Comparison of ENCODE assay signal across 26 mouse cellular contexts in genomic region chr5:141091676-141092075, GRCm38 (mm10).
A peak's percentile ranks its signal among the peaks of the same experiment; 100 is the strongest.
DNase-seq lines count a peak whose midpoint lies in the region; ATAC-seq and TF ChIP-seq lines count a peak whose summit lies in the region.
"Had no signal": no experiment of that assay in that cellular context is flagged by ENCODE, and none has a peak within 500 bp of the region (broad histone marks: within the 10 kb centered on the region; RNA-seq: fewer than 3 reads in every experiment).

No protein-coding gene starts in this region.

- H3K27ac ChIP-seq in forebrain, embryonic 13.5 days = no peak overlapping the region
- no peak overlapping the region for H3K27ac ChIP-seq in forebrain, embryonic 12.5 days
- H3K27ac ChIP-seq in midbrain, embryonic 10.5 days (replicated peaks) = 0 out of 2 replicates have a peak overlapping the region, but pooled peaks have one; percentile 13
- H3K27ac ChIP-seq in midbrain, postnatal 0 days (ENCODE audit: low read depth, low read length) = no peak overlapping the region
- H3K27ac ChIP-seq in midbrain, embryonic 14.5 days (replicated peaks; ENCODE audit: low read depth, low read length) = no peak overlapping the region
- H3K27ac ChIP-seq: embryonic facial prominence, embryonic 12.5 days; embryonic facial prominence, embryonic 15.5 days; gastrocnemius, adult 2 months; heart, embryonic 15.5 days; hindbrain, embryonic 10.5 days; hindbrain, embryonic 13.5 days had no signal

- H3K9me3 ChIP-seq in forebrain, embryonic 13.5 days (replicated peaks) = no peaks in the 10 kb centered on the region
- no peaks in the 10 kb centered on the region for H3K9me3 ChIP-seq in forebrain, embryonic 12.5 days
- H3K9me3 ChIP-seq in midbrain, embryonic 10.5 days (replicated peaks) = no peaks in the 10 kb centered on the region
- no peaks in the 10 kb centered on the region for H3K9me3 ChIP-seq in midbrain, postnatal 0 days (ENCODE audit: low read length)
- no peaks in the 10 kb centered on the region for H3K9me3 ChIP-seq in midbrain, embryonic 14.5 days (ENCODE audit: control insufficient read depth, low read length)
- H3K9me3 ChIP-seq: embryonic facial prominence, embryonic 12.5 days; embryonic facial prominence, embryonic 15.5 days; heart, embryonic 15.5 days; hindbrain, embryonic 10.5 days; hindbrain, embryonic 13.5 days had no signal

- ATAC-seq in forebrain, embryonic 13.5 days = no peak
- no peak for ATAC-seq in forebrain, embryonic 12.5 days (ENCODE audit: low FRiP score)
- ATAC-seq in midbrain, postnatal 0 days (ENCODE audit: low FRiP score) = no peak
- no peak for ATAC-seq in midbrain, embryonic 14.5 days (ENCODE audit: low FRiP score, low TSS enrichment)
- ATAC-seq: hindbrain, embryonic 16.5 days; Patski had no signal

- H3K27me3 ChIP-seq in forebrain, embryonic 13.5 days = no peaks in the 10 kb centered on the region
- no peaks in the 10 kb centered on the region for H3K27me3 ChIP-seq in forebrain, embryonic 12.5 days
- H3K27me3 ChIP-seq in midbrain, embryonic 10.5 days (ENCODE audit: low read depth, poor library complexity, severe bottlenecking) = no peaks in the 10 kb centered on the region
- no peaks in the 10 kb centered on the region for H3K27me3 ChIP-seq in midbrain, postnatal 0 days (ENCODE audit: insufficient read depth, low read length)
- H3K27me3 ChIP-seq in midbrain, embryonic 14.5 days (ENCODE audit: control insufficient read depth, insufficient read depth, low read length) = no peaks in the 10 kb centered on the region
- H3K27me3 ChIP-seq: embryonic facial prominence, embryonic 12.5 days; embryonic facial prominence, embryonic 15.5 days; hindbrain, embryonic 13.5 days; Patski had no signal

- no peak overlapping the region for H3K4me3 ChIP-seq in forebrain, embryonic 13.5 days
- H3K4me3 ChIP-seq in forebrain, embryonic 12.5 days (replicated peaks) = no peak overlapping the region
- no peak overlapping the region for H3K4me3 ChIP-seq in midbrain, embryonic 10.5 days
- no peak overlapping the region for H3K4me3 ChIP-seq in midbrain, postnatal 0 days (ENCODE audit: low read depth, low read length)
- H3K4me3 ChIP-seq in midbrain, embryonic 14.5 days (replicated peaks; ENCODE audit: low read depth, low read length) = no peak overlapping the region
- H3K4me3 ChIP-seq: embryonic facial prominence, embryonic 12.5 days; embryonic facial prominence, embryonic 15.5 days; gastrocnemius, adult 2 months; heart, embryonic 12.5 days; heart, embryonic 15.5 days; hindbrain, embryonic 10.5 days; hindbrain, embryonic 13.5 days had no signal

- no peak for TF ChIP-seq CTCF in midbrain, postnatal 0 days (IDR thresholded peaks at IDR 0.05)

- no peaks in the 10 kb centered on the region for H3K36me3 ChIP-seq in forebrain, embryonic 13.5 days (ENCODE audit: poor library complexity, severe bottlenecking)
- no peaks in the 10 kb centered on the region for H3K36me3 ChIP-seq in forebrain, embryonic 12.5 days (replicated peaks)
- H3K36me3 ChIP-seq in midbrain, embryonic 10.5 days = no peaks in the 10 kb centered on the region
- no peaks in the 10 kb centered on the region for H3K36me3 ChIP-seq in midbrain, postnatal 0 days (ENCODE audit: insufficient read depth, low read length)
- no peaks in the 10 kb centered on the region for H3K36me3 ChIP-seq in midbrain, embryonic 14.5 days (ENCODE audit: control insufficient read depth, insufficient read depth, low read length)
- H3K36me3 ChIP-seq: embryonic facial prominence, embryonic 12.5 days; embryonic facial prominence, embryonic 15.5 days; heart, embryonic 12.5 days; heart, embryonic 15.5 days; hindbrain, embryonic 10.5 days; hindbrain, embryonic 13.5 days had no signal

- DNase-seq in midbrain, embryonic 10.5 days (ENCODE audit: low spot score) = no peak
- DNase-seq in midbrain, postnatal 0 days (ENCODE audit: low spot score) = no peak
- peak; percentile 55 for DNase-seq in midbrain, embryonic 14.5 days
- DNase-seq in ovary, postnatal 14 days (ENCODE audit: low spot score) = no peak
- no peak for DNase-seq in ovary, postnatal 36 days (ENCODE audit: low spot score)
- DNase-seq: adrenal gland, postnatal 10 days; adrenal gland, postnatal 36 days; cerebellum, adult 11 months; cerebellum, adult 2 months; cerebellum, adult 9-11 months; cerebellum, postnatal 25 days; gastrocnemius, adult 2 months; gastrocnemius, postnatal 25 days; heart, adult 18-20 months; heart, postnatal 10 days; heart, postnatal 36 days had no signal

- H3K9ac ChIP-seq in forebrain, embryonic 13.5 days = no peak overlapping the region
- H3K9ac ChIP-seq in forebrain, embryonic 12.5 days = no peak overlapping the region
- no peak overlapping the region for H3K9ac ChIP-seq in midbrain, postnatal 0 days (replicated peaks; ENCODE audit: low read length, poor library complexity, severe bottlenecking)
- no peak overlapping the region for H3K9ac ChIP-seq in midbrain, embryonic 14.5 days (replicated peaks; ENCODE audit: low read length)
- H3K9ac ChIP-seq: embryonic facial prominence, embryonic 12.5 days; embryonic facial prominence, embryonic 15.5 days; heart, embryonic 12.5 days; heart, embryonic 15.5 days; hindbrain, embryonic 13.5 days had no signal

- WGBS in forebrain, embryonic 13.5 days = 20% methylated on average over 14 of the region's 14 CpGs
- 43% methylated on average over 14 of the region's 14 CpGs for WGBS in forebrain, embryonic 12.5 days
- WGBS in midbrain, embryonic 10.5 days = 78% methylated on average over 14 of the region's 14 CpGs
- WGBS in midbrain, postnatal 0 days = 25% methylated on average over 14 of the region's 14 CpGs
- 16% methylated on average over 14 of the region's 14 CpGs for WGBS in midbrain, embryonic 14.5 days

- peaks cover 15% of the 10 kb centered on the region for H3K4me1 ChIP-seq in forebrain, embryonic 13.5 days
- peaks cover 12% of the 10 kb centered on the region for H3K4me1 ChIP-seq in forebrain, embryonic 12.5 days
- H3K4me1 ChIP-seq in midbrain, embryonic 10.5 days = peaks cover 6% of the 10 kb centered on the region; the same call in 1 of the 2 replicates
- no peaks in the 10 kb centered on the region for H3K4me1 ChIP-seq in midbrain, postnatal 0 days (ENCODE audit: insufficient read depth, low read length)
- no peaks in the 10 kb centered on the region for H3K4me1 ChIP-seq in midbrain, embryonic 14.5 days (ENCODE audit: control insufficient read depth, insufficient read depth, low read length)
- H3K4me1 ChIP-seq: embryonic facial prominence, embryonic 15.5 days; heart, embryonic 15.5 days had no signal

- H3K4me2 ChIP-seq in forebrain, embryonic 13.5 days = peak overlapping the region; percentile 44
- H3K4me2 ChIP-seq in forebrain, embryonic 12.5 days = no peak overlapping the region
- H3K4me2 ChIP-seq in midbrain, postnatal 0 days (ENCODE audit: low read depth, low read length, poor library complexity, severe bottlenecking) = no peak overlapping the region
- peak overlapping the region; percentile 21; the same call in 1 of the 2 replicates for H3K4me2 ChIP-seq in midbrain, embryonic 14.5 days (ENCODE audit: low read length)
- H3K4me2 ChIP-seq: embryonic facial prominence, embryonic 12.5 days; embryonic facial prominence, embryonic 15.5 days; heart, embryonic 12.5 days; heart, embryonic 15.5 days; hindbrain, embryonic 13.5 days had no signal

Comparison
In these comparisons a context has a peak if more than half of its experiments do, and no peak if none do; other contexts are left out.
1. H3K4me2 ChIP-seq: peak in forebrain, embryonic 13.5 days (single experiment) and midbrain, embryonic 14.5 days (single experiment); none in forebrain, embryonic 12.5 days (single experiment) and midbrain, postnatal 0 days (single experiment).